Mouse (Mus musculus) hindbrain, embryonic 16.5 days (tissue): Measurements from ENCODE around the gene Fstl3. TPM values are rescaled to one million over a fixed set of nuclear protein-coding genes. Genes with fewer than 3 reads are reported as not detected.

Experiments used
- ATAC-seq: fragments of 200-750 bp; cut with Nextera tagmentation; 2 replicates; pipeline ENCODE4 v1.8.0; 2017; ENCODE audit warnings: moderate TSS enrichment, moderate library complexity
- H3K27ac ChIP-seq: fragments of 300-500 bp; sonication (generic); 2 replicates; pipeline ENCODE4 v1.5.1; 2014; ENCODE audit warnings: low read depth, mild to moderate bottlenecking, control low read depth, low read length, moderate library complexity
- H3K27me3 ChIP-seq: fragments of 300-500 bp; sonication (generic); replicated peaks from 2 replicates; pipeline ENCODE4 v1.6.1; 2014; ENCODE audit warnings: low read length; ENCODE audit not compliant: control insufficient read depth, insufficient read depth
- H3K36me3 ChIP-seq: fragments of 300-500 bp; sonication (generic); 2 replicates; pipeline ENCODE4 v1.6.1; 2014; ENCODE audit warnings: mild to moderate bottlenecking, low read length, moderate library complexity, mixed read lengths; ENCODE audit not compliant: control insufficient read depth, insufficient read depth
- H3K4me1 ChIP-seq: fragments of 300-500 bp; sonication (generic); 2 replicates; pipeline ENCODE4 v1.6.1; 2014; ENCODE audit warnings: low read depth, low read length; ENCODE audit not compliant: control insufficient read depth, insufficient read depth
- H3K4me2 ChIP-seq: fragments of 300-500 bp; sonication (generic); 2 replicates; pipeline ENCODE4 v1.6.1; 2014; ENCODE audit warnings: mild to moderate bottlenecking, low read length, control low read depth, moderate library complexity
- H3K4me3 ChIP-seq: fragments of 300-500 bp; sonication (generic); 2 replicates; pipeline ENCODE4 v1.5.1; 2014; ENCODE audit warnings: mild to moderate bottlenecking, low read length, control low read depth, moderate library complexity
- H3K9ac ChIP-seq: fragments of 300-500 bp; sonication (generic); 2 replicates; pipeline ENCODE4 v1.6.1; 2014; ENCODE audit warnings: low read depth, mild to moderate bottlenecking, control low read depth, low read length, moderate library complexity
- H3K9me3 ChIP-seq: fragments of 300-500 bp; sonication (generic); 2 replicates; pipeline ENCODE4 v1.6.1; 2014; ENCODE audit warnings: mild to moderate bottlenecking, low read length, moderate library complexity; ENCODE audit not compliant: control insufficient read depth
- WGBS: fragments of 180-500 bp; shearing (Covaris S2); extraction: QIAGEN DNeasy Blood & Tissue Kit; methylation state at CpG from one replicate; pipeline ENCODE4 v1.1.7; 2014; 5-methylcytosine and 5-hydroxymethylcytosine counted together
- polyA plus RNA-seq: library from polyadenylated mRNA; unstranded; fragments of >200 nt; fragmentation: Nextera tagmentation; extraction: Ambion mirVana; gene quantifications from 2 replicates; pipeline ENCODE4 v1.2.1, GENCODE M21; 2015

Fstl3 gene
- polyA plus RNA-seq, 1 experiment from 2014 or later = 3.0 TPM

DNA sequence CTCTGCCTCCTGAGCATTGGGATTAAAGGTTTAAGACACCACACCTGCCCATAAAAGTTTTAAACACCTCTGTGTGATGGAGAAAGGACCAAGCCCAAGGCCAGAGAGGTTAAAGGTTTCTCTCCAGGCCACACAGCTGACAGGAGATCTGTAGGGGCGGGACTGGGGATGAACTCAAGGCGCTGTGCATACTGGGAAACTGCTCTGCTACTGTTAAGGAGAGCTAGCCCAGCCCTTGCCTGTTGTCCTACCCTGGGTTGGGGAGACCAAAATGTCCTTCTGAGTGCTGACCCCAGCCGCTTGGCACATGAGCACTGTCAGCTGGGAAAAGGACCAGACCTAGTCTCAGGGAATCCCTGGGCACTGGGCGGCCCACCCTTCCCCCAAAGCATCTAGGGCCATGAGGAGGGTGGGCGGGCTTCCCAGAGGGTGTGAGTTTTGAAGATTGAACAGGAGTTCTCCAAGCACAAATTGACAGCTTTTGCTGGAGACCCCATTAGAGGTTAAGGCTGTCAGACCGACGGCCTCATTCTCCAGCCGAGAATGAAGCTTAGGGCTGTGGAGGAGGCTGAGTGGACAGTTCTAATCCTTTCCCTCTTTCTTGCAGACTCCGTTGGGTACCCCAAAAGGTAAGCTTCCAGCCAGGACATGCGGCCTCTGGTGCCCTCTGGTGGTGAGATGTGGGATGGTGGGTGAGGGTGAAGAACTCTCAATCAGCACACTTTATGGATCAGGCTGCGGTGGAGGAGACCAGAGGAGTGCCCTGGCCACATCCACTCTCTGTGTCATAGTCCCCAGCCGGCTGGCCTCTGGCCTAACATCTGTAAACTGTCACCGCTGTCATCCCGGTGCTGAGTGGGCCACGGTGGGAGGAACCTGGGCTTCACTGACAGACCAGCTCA is 34.9 kb downstream of the Fstl3 start:
- 33% methylated on average over 15 of the region's 15 CpGs for WGBS
- no peaks in the 10 kb centered on the region for H3K9me3 ChIP-seq
- peak; percentile 49 for ATAC-seq
- H3K36me3 ChIP-seq = peaks cover 51% of the 10 kb centered on the region
- no peak overlapping the region for H3K4me3 ChIP-seq
- H3K4me2 ChIP-seq = no peak overlapping the region
- H3K27ac ChIP-seq = no peak overlapping the region
- peaks cover 3% of the 10 kb centered on the region; the same call in 1 of the 2 replicates for H3K4me1 ChIP-seq
- no peak overlapping the region for H3K9ac ChIP-seq
- H3K27me3 ChIP-seq = no peaks in the 10 kb centered on the region

DNA sequence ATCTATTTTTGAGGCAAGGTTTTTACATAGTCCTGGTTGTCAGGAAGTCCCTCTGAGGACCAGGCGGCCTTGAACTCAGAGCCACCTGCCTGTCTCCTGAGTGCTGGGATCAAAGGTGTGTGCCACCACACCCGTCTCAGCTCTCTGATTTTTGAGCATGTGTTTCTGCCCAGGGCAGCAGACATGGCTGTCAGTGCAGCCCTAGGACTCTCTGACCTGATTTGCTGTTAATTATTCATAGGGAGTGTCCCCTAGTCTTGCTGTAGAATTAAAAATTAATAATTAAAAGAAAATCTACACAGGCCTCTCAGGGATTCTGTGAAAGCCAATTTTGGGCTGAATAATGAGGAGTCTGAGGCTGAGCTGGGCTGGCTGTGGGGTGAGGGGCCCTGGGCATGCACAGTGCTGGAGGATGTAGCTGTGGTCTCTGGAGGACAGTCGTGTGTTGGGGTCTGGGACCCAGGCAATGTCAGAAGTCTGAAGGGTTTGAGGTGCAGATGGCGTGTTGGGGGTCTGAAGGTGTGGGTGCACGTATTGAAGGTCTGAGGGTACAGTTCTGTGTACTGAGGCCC is 37.3 kb downstream of the Fstl3 start:
- H3K27ac ChIP-seq = no peak overlapping the region; the same call in 1 of the 2 replicates
- H3K36me3 ChIP-seq = peaks cover 43% of the 10 kb centered on the region
- ATAC-seq = no peak
- WGBS = 85% methylated on average over 5 of the region's 5 CpGs
- H3K4me3 ChIP-seq = no peak overlapping the region
- no peak overlapping the region for H3K9ac ChIP-seq
- no peaks in the 10 kb centered on the region for H3K27me3 ChIP-seq
- no peaks in the 10 kb centered on the region for H3K9me3 ChIP-seq
- H3K4me1 ChIP-seq = no peaks in the 10 kb centered on the region
- H3K4me2 ChIP-seq = no peak overlapping the region

GRCm38 (mm10) chr10:79815671-79816494 is 38.8 kb downstream of the Fstl3 start:
- whole genome bisulfite sequencing = 83% methylated on average over 12 of the region's 12 CpGs
- peaks cover 46% of the 10 kb centered on the region for H3K36me3 ChIP-seq
- H3K9me3 ChIP-seq = no peaks in the 10 kb centered on the region
- H3K9ac ChIP-seq = no peak overlapping the region
- H3K27me3 ChIP-seq = no peaks in the 10 kb centered on the region
- no peaks in the 10 kb centered on the region for H3K4me1 ChIP-seq
- no peak overlapping the region for H3K4me2 ChIP-seq
- H3K4me3 ChIP-seq = no peak overlapping the region
- ATAC-seq = no peak
- H3K27ac ChIP-seq = no peak overlapping the region

GRCm38 (mm10) chr10:79817111-79817510 is 40.0 kb downstream of the Fstl3 start:
- ATAC-seq = no peak
- Histone ChIP-seq H3K27me3 (no peaks in the 10 kb centered on the region), H3K4me1 (no peaks in the 10 kb centered on the region), H3K9me3 (no peaks in the 10 kb centered on the region), H3K4me2 (no peak overlapping the region), H3K4me3 (no peak overlapping the region), H3K36me3 (peaks cover 40% of the 10 kb centered on the region), H3K27ac (no peak overlapping the region), H3K9ac (no peak overlapping the region)
- WGBS = 86% methylated on average over 2 of the region's 2 CpGs

DNA sequence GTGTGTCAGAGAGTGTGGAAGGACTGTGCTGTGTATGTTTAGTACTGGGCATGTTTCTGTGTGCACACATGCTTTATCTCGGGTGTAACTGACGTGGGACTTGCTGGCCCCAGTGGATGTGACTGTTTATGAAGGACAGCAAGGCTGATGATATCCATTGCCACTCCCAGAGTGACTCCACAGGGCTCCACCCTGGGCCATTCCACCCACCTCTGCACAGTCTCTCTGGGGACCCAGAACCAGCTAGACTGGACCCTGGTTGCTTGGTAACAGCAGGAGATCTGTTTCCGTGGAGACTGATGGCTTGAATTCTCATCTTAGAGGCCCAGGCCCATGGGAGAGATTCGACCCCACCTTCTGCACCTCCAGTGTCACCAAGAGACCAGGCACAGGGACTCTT is 41.2 kb downstream of the Fstl3 start:
- no peak for ATAC-seq
- peaks cover 35% of the 10 kb centered on the region for H3K36me3 ChIP-seq
- H3K27me3 ChIP-seq = no peaks in the 10 kb centered on the region
- H3K27ac ChIP-seq = no peak overlapping the region
- H3K9ac ChIP-seq = no peak overlapping the region
- no peak overlapping the region for H3K4me2 ChIP-seq
- no peak overlapping the region for H3K4me3 ChIP-seq
- WGBS = 67% methylated on average over 4 of the region's 4 CpGs
- H3K9me3 ChIP-seq = no peaks in the 10 kb centered on the region
- H3K4me1 ChIP-seq = no peaks in the 10 kb centered on the region

- Histone ChIP-seq H3K4me2 (no peak overlapping the region), H3K4me1 (no peaks in the 10 kb centered on the region), H3K27me3 (no peaks in the 10 kb centered on the region), H3K27ac (no peak overlapping the region), H3K9ac (no peak overlapping the region), H3K4me3 (no peak overlapping the region), H3K9me3 (no peaks in the 10 kb centered on the region), H3K36me3 (peaks cover 35% of the 10 kb centered on the region)
- no peak for ATAC-seq
- 89% methylated on average over 17 of the region's 17 CpGs for WGBS
Measured at GRCm38 (mm10) chr10:79819606-79820005, 42.5 kb downstream of the Fstl3 start.

DNA sequence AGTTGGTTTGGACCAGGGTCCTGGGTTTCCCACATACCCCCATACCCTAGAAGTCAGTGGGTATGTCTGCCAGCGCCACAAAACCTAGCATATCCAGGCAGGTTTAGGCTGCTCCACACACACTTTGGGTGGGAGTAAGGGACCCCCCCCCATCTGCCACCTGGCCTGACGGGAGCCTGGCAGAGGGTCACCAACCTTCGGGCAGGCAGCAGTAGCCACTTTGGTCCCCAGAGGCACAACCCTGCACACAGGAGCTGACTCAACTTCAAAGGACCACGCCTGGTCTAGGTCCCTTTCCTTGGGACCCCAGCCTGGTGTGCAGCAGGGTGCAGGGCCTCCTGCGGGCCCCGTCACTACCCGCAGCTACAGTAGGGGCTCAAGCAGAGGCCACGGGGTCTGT is 43.2 kb downstream of the Fstl3 start:
- Histone ChIP-seq H3K27ac (no peak overlapping the region), H3K9ac (no peak overlapping the region), H3K4me3 (no peak overlapping the region), H3K4me2 (no peak overlapping the region), H3K36me3 (peaks cover 29% of the 10 kb centered on the region), H3K4me1 (no peaks in the 10 kb centered on the region), H3K27me3 (no peaks in the 10 kb centered on the region), H3K9me3 (no peaks in the 10 kb centered on the region)
- no peak for ATAC-seq
- 84% methylated on average over 8 of the region's 8 CpGs for WGBS

GRCm38 (mm10) chr10:79820782-79821181 is 43.7 kb downstream of the Fstl3 start, which contains the start of gene Misp:
TSS of gene Misp (plus strand) at chr10:79820989.
- no peak within 1 kb of the TSS for H3K4me3 ChIP-seq
- no peaks in the 10 kb centered on the region for H3K27me3 ChIP-seq
- no peak within 1 kb of the TSS for H3K9ac ChIP-seq
- ATAC-seq = no peak
- H3K36me3 ChIP-seq = peaks cover 26% of the 10 kb centered on the region
- no peak within 1 kb of the TSS for H3K4me2 ChIP-seq
- no peaks in the 10 kb centered on the region for H3K9me3 ChIP-seq
- no peaks in the 10 kb centered on the region for H3K4me1 ChIP-seq
- WGBS = 70% methylated on average over 11 of the region's 11 CpGs
- H3K27ac ChIP-seq = no peak within 1 kb of the TSS

- Histone ChIP-seq H3K36me3 (peaks cover 17% of the 10 kb centered on the region), H3K27ac (no peak overlapping the region), H3K4me2 (no peak overlapping the region), H3K4me1 (no peaks in the 10 kb centered on the region), H3K4me3 (no peak overlapping the region), H3K27me3 (no peaks in the 10 kb centered on the region), H3K9me3 (no peaks in the 10 kb centered on the region), H3K9ac (no peak overlapping the region)
- 91% methylated on average over 12 of the region's 12 CpGs for WGBS
- no peak for ATAC-seq
Measured at GRCm38 (mm10) chr10:79821731-79822130, 44.7 kb downstream of the Fstl3 start.
